Mouse (Mus musculus): ENCODE data around the gene Chd9. TPM values are rescaled to one million over a fixed set of nuclear protein-coding genes. Genes with fewer than 3 reads are reported as not detected.
A peak's percentile ranks its signal among the peaks of the same experiment; 100 is the strongest.

Gene Chd9
- total RNA-seq (2021) = 10 to 100 TPM; 47.9 to 51.0 TPM

DNA sequence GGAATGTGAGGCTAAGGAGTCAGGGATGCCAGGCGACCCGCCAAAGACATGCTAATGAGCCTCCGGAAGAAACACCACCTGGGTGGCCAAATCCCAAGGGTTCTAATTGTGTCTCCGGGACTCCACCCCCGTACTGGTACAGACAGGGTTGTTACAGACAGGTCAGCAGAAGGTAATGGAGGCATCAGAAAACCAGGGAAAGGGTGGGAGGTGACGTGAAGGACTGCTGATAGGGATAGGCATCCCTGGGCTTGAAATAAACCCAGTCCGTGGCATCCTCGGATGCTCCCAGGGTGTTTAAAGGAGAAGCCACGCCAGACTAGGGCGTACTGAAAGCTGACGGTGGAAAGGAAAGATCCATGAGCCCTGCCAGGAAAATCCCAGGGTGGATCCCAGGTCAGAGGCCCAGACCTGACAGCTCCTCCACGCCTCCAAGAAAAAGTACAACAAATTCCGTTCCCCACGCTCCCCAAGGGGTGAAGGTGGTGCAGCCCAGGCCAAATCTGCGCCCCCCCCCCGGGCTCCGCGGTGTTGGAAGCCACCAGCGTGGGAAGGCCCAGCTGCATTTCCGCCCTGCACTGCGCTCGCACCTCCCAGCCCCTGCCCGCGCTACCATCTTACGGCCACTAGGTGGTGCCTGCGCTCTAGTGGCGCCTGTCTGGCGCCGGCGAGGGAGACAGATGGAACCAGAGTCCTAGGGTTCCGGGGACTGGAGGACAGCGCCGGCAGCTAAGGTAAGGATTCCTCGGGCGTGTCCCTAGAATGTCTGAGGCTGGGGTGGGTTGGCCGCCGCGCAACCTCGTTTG lies at the start of gene Chd9:
TSS of gene Chd9 (plus strand) at position 172 of the 806 bp plus-strand sequence.
- DNase-seq = peak; percentile 98 to 99
- intact Hi-C loops (cut with DNase I) = loop anchor here (1.0 to 2.0 kb wide), 5 partner anchors 48 to 191 kb away; no protein-coding TSS in a partner anchor

DNA sequence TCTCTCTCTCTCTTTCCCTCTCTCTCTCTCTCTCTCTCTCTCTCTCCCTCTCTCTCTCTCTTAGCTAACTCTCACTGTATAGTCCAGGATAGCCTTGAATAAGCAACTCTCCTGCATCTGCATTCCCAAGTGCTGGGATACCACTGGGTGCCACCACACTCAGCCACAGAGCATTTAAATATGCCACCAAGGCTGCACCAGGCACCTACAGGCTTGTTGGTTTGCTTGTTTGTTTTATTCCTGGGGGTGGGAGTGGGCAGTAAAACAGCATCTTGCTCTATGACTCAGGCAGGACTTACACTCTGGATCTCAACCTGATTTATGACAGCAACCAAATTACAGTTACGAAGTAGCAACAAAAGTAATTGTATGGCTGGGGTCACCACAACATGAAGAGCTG lies 36.5 kb upstream of the Chd9 start:
- intact Hi-C loops (cut with DNase I) = loop anchor here (2.0 kb wide), 1 partner anchor 83 kb away; no protein-coding TSS in a partner anchor
- DNase-seq = no peak

DNA sequence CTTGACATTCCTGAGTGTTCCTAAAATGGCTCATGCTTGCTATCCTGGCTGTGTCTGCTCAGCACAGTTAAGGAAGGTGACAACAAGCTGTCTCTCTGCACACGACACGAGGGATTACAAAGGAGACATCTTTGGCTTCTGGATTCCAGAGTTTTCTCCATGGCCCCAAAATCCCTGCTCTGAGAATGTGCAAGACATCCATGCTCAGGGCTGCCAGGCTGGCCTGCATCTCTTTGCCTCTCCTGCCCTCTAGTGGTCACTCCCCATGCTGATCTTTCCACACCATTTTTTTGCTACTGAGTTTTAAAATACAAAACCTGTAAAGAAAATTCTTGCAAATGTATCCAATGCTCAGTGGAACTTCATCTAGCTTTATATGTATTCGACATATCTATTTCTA lies 34.4 kb upstream of the Chd9 start:
- intact Hi-C loops (cut with DNase I) = loop anchor here (1.0 to 2.0 kb wide), 4 partner anchors 85 to 943 kb away; no protein-coding TSS in a partner anchor
- peak; percentile 83 to 90 for DNase-seq

DNA sequence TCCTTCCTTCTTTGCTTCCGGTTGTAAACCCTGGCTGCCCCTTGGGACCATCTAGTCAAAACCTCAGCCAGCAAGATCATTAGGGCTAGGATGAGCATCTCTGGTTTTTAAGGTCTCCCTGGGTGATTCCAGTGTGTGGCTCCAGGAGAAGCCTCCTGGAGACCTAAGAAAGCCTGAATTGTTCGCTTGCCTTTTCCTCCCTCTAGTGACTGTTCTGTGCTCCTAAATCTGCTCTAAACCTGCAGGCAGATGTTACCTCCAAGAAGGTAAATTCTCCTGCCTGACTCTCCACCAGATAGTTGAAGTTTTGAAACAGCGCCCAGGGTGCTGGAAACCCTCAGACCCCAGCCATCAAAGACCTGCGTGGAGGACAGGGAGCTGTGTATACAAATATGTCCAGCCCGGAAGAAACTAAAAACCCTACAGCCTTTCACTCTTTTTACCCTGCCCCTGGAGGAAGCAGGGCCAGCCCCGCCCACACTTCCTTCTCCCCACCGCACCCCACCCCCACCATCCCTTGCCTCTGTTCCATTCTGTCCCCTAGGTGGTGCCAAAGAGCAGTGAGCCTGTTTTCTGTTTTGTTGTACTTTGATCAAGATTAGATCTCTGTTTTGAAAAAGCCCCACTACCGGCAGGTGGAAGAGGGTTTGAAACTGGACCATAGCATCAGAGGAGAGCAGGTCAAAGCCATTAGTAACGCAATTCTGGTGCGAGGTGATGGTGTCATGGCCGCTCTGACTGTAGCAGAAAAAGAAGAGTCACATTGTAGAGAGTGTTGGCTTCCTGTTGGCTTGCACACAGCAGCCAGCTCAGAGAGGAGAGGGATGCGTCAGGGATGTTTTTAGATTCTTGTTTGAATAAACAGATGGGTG lies 32.9 kb upstream of the Chd9 start:
- peak; percentile 75 to 83 for DNase-seq
- intact Hi-C loops (cut with DNase I) = loop anchor here (2.0 kb wide), 1 partner anchor 224 kb away; no protein-coding TSS in a partner anchor

DNA sequence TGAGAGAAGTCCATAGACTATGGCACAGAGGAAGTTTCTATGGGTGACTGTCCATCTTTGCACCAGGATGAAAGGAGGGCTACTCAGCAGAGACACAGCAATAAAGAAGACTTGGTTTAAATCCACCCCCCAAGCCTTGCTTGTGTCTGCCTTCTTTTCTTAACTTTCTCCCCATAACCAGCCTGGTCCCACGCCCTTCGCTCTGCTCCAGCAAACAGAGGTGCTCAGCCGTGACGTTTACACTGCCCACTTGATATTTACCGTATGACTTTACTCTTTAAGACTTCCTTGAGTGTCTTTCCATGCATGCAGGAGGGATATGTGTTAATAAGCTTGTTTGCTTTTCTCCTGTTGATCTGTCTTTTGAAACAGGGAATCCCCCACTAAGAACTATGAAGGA lies 28.7 kb upstream of the Chd9 start:
- DNase-seq = no peak
- intact Hi-C loops (cut with DNase I) = no loop called here

DNA sequence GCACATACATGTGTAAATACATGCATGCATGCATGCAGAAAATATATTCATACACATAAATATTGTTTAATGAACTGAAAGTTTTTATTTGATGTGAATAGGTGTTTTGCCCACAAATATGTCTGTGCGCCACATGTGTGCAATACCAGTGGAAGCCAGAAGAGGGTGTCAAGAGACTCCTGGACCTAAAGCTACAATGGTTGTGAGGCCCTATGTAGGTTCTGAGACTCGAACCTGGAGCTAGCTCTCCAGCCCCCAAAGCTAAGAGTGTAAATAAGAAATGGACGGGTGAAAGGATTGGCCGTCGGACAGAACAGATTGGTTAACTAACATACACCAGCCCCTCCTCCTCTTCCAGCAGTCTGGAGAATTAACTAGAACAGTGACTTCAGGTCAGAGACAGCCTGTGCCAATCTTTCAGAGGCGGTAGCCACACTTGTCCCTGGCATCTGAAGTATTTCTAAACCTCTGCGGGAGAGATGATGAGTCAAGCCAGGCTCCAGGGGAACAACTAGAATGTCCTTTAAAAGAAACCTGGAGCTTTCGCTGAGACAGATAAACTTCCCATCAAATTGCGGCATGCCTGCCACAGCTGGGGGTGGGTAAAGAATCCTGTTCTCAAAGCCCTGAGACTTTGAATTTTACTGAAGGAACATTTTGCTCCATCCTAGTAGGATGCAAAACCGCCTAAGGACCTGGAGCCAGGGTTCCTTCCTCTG lies 14.4 kb upstream of the Chd9 start:
- intact Hi-C loops (cut with DNase I) = no loop called here
- DNase-seq = no peak

DNA sequence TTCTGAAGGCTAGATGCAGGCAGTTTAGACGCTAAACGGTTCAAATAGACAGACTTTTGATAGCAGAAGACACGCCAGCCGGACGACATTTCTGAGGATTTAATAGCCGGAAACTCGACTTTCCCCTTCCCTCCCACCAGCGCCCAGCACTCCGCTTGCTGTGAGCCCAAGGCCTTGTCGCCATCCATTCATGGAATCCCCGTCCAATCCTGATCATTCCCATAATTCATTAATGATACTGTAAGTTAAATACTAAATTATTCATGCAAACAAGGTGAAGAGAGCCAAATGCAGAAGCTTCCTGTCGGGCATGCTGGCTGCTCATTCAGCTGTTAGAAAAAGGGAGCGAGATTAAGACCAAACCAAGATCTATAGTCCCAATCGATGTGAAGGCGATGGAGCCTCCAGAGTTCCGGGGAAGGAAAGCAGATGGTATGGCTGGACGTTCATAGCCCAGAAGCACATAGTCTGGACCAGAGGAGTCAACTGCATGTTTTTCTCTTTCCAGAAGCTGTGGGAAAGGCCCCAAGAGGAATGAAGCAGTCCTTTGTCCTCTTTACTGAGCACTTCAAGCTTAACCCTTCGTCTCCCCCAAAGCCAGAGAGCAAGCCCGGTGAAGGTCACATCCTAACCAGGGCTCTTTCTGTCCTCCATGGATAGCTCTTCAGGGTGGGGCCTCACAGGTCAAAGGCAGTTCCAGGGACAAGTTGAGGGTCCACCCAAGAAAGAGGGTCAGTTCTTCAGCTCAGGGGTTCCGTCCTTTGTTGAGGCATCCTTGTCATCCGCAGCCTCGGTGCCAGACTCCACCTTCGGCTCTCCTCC lies 11.9 kb upstream of the Chd9 start:
- intact Hi-C loops (cut with DNase I) = no loop called here
- no peak for DNase-seq

DNA sequence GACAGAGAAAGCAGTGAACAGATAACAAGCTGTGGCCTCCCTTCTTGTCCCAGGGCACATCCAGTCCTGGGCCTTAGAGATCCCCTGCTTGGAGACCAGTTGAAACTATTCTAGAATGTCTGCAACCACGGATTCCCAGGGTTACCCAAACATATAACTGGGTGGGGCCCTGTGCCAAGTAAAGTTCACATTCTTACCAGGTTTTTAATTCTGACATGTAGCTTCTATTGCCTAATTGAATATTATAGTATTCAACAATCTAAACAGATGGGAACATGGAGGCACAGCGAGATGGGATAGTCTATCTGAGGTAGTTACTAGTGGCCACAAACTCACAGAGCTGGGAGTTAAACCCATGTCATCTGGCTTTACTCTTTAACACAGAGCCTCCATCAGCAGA lies 10.9 kb upstream of the Chd9 start, which contains the start of gene Gm19935:
TSS of gene Gm19935 (minus strand) at position 101 of the 400 bp plus-strand sequence.
- no peak for DNase-seq
- intact Hi-C loops (cut with DNase I) = no loop called here

DNA sequence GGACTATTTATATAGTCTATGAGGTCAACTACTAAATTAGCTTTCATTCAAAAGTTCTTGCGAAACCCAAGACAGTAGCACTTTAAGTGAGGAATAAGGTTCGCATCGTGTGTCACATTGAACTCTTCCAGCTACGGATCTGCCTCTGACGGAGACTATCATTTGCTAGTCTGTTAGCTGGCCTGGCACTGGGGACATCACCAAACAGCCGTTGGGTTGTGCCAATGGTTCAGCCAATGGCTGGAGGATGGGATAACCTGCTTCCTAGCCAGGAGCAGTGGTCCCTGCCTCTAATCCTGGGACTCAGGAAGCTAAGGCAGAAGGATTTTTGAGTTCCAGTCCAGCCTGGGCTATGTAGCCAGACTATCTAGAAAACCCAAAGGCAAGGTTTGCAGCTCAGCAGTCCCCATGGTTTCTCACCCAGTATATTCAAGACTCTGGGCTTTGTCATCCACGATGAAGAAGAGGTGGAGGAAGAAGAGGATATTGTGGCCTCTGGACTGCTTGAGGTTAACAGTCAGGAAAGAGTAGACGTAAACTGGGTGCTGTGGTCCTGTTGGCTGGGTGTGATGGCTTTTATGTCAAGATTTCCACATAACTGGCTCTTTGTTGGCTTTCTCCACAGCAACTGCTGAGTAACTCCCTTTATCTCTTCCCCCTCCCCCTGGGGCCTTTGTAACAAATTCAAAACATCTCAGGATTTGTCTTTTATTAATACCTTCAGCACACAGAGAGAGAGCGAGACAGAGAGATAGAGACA lies 8.4 kb upstream of the Chd9 start:
- no peak for DNase-seq
- intact Hi-C loops (cut with DNase I) = no loop called here

DNA sequence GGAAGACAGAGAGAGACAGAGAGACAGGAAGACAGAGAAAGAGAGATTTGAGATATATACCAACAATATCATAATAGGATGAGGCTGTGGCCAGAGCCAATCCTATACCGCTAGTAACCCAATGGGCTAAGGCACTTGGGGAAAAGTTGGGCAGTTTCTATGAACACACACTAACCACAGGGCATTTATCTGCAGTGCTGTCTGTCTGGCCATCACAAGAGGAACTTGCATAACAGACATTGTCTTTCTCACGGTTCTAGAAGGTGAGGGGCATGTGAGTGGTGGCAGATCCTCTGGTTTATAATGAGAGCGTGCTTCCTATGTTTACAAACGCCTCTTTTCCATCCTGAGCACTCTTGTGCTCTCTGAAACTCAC lies 7.8 kb upstream of the Chd9 start:
- no peak for DNase-seq
- intact Hi-C loops (cut with DNase I) = no loop called here

DNA sequence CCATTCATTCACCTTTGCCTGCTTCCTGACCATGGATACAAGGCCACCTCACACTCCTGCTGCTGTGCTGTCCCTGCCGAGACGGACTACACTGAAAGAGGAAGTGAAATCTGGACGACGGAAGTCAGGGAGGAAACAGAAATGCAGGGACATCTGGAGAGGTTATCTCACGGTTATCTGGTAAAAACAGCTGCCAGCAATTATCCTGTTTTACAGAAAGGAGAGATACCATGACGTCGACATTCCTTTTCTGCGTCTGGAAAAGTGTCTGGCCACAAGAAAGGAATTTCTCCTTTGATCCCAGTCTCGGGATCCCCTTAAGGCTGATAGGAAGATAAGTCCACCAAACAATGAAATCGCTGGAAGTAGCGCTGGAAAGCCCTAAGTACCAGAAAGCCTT lies 5.7 kb upstream of the Chd9 start:
- intact Hi-C loops (cut with DNase I) = no loop called here
- peak; percentile 45 to 50 for DNase-seq

DNA sequence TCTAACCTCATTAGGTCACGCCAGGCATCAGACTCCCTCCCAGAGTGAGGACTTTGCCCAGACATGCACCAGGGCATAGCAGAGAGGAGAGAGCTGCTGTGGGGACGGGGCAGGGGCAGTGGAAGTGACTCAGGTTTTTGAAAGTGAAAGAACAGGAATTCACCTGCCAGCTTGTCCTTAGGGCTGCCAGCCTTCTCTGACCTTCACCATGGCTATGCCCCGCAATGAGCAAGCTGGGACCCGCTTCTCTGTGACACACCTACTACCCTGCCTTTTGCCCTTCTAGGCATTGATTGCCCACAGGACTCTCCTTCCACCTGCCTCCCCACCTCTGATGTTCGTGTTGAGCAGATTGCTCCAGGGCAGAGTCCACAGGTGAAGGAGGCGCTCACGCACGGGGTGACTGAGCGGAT lies 2.7 kb upstream of the Chd9 start:
- no peak for DNase-seq
- intact Hi-C loops (cut with DNase I) = no loop called here

DNA sequence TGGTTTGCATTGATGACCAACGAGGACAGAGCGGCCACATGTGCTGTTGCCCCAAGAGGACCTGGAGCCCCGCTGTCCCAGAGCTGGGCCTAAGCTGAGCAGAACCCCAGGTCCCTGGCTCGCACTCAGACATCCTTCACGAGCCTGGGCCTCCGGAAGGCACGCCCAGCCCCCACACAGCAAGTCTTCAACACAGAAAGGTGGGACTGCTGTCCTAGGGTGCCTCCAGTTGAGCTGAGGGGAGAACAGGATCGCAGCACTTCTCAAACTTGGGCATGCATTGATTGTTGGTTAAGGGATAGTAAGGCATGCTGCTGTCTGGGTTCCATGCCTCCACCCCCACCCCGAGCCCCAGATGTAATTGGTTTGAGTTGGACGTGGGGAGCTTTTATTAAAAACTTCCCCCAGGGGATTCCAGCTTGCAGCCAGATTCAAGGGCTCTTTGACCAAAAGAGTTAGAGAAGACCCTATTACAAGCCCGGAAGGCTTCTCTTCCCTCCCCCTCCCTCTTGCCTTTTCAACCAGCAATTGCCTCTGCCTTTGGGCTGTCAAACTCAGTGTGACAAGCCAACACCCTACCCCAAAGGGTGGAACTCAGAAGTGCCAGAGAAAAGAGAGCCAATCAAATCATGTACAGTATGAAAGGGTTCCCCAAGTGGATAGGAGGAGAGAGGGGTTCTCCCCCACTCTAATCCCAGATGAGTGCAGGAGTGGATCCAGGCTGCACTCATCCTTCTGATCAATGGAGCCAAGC lies 1.0 kb downstream of the Chd9 start:
- intact Hi-C loops (cut with DNase I) = loop anchor here (1.0 to 2.0 kb wide), 5 partner anchors 48 to 190 kb away; no protein-coding TSS in a partner anchor
- peak; percentile 47 to 50 for DNase-seq

DNA sequence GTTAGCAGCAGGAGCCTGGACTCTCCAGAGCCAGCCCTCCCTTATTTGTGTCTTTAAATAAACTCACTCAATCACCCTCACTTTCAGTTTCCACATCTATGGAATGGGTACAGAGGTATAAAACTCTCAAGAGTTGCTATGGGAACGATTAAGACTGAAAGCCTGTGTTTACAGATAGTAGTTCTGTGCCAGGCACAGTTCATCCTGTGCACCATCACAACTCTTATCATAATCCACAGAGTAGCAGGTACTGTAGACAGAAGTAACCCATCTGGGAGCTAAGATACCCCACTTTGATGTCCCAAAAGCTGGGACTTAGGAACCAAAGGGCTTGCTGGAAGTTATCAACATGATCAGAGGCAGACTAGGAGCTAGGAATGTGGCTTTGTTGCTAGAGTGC lies 1.7 kb downstream of the Chd9 start:
- intact Hi-C loops (cut with DNase I) = loop anchor here (2.0 kb wide), 1 partner anchor 47 kb away; no protein-coding TSS in a partner anchor
- no peak for DNase-seq

DNA sequence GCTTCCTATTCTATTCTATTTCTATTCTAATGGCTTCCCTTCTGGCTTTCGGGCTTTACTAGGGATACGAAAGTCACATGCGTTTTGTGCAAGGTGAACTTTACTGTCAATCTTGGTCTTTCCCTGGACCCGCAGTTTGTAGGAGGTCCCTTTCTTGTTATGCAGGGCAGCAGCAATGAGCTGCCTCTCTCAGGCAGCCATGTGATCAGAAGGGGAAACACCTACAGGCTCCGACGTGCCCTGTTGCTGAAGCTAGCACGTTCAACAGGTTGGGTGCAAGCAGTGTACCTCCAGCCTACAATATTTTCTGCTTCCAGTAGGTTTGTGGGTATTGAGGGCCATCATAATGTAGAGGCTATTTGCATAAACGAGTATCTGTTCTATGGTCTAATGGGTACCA lies 2.8 kb downstream of the Chd9 start:
- no peak for DNase-seq
- intact Hi-C loops (cut with DNase I) = no loop called here

DNA sequence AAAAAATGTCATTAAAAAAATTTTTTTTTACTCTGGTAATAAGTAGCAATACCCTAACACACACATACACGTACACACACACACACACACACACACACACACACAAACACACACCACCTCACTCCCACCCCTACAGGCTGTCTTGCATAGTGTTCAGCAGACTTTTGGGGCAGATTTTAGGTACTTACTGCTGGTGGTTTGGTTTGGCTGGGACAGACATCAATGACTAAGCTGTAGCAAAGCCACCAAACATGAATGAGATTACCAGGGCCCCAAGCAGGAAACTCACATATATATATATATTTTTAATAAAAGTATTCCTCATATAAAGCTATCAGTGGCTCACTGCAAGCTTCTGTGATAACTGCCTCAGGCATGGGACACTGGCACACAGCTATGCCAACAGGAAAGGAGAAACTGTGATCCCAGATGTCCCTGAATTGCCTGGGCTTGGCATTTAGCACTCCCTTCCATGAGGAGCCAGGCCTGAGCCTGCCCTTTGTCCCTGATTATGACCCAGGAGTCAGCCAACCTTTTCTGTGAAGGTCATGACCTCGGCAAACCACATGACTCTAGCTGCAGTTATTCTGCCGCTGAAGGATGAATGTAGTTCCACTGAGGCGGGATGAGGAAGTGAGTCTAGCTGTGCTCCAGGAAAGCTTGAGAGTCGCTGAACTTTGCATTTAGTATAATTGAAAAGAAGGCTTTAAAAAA lies 4.6 kb downstream of the Chd9 start:
- peak in 1 of 2 experiments; percentile 29 for DNase-seq
- intact Hi-C loops (cut with DNase I) = no loop called here

DNA sequence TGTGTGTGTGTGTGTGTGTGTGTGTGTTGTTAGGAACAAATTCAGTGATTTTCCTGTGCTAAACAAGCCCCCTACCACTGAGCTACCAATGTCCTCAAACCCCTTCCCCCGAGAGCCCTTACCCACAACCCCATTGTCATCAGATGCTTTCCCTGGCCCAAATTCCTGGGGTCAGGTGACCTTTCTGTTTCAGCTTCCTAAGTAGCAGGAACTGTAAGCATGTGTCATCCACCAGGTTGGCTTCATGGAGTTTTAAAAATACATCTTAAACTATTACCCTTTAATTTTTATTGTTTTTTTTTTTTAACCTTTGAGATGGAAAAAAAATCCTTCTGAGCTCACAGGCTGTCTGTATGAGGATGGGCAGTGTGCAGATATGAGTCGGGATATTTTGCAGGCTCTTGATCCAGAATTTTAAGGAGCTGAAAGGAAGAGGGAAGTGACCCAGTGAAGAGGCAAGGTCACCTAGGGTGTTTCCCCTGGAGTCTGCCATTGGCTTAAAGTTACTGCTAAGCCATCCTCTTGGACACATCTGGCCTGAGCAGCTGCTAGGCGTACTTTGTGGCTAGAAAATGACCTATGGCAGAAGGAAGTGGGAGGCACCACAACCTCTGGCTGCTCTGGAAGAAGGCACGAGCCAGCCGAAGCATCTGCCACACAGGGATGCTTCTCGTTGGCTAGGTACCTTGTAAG lies 5.6 kb downstream of the Chd9 start:
- DNase-seq = peak; percentile 38 to 46

More for the DNA sequence above, 5.6 kb downstream of the Chd9 start:
- intact Hi-C loops (cut with DNase I) = no loop called here
